Mouse (Mus musculus) hindbrain, embryonic 15.5 days (tissue): ENCODE measurements around the gene Zfp385b. TPM values are rescaled to one million over a fixed set of nuclear protein-coding genes. Genes with fewer than 3 reads are reported as not detected.
A peak's percentile ranks its signal among the peaks of the same experiment; 100 is the strongest.

Experiments used
- ATAC-seq: fragments of 200-750 bp; cut with Nextera tagmentation; 2 replicates; pipeline ENCODE4 v1.8.0; 2017; ENCODE audit warnings: low read depth, moderate number of reproducible peaks, moderate TSS enrichment; ENCODE audit not compliant: low FRiP score
- H3K27ac ChIP-seq: fragments of 300-500 bp; sonication (generic); replicated peaks from 2 replicates; pipeline ENCODE4 v1.5.1; 2015; ENCODE audit warnings: mild to moderate bottlenecking, inconsistent platforms
- H3K27me3 ChIP-seq: fragments of 300-500 bp; sonication (generic); 2 replicates; pipeline ENCODE4 v1.6.1; 2015; ENCODE audit warnings: control low read depth, inconsistent platforms
- H3K36me3 ChIP-seq: fragments of 300-500 bp; sonication (generic); 2 replicates; pipeline ENCODE4 v1.6.1; 2015; ENCODE audit warnings: control low read depth, inconsistent platforms
- H3K4me1 ChIP-seq: fragments of 300-500 bp; sonication (generic); replicated peaks from 2 replicates; pipeline ENCODE4 v1.6.1; 2015; ENCODE audit warnings: control low read depth, inconsistent platforms
- H3K4me2 ChIP-seq: fragments of 300-500 bp; sonication (generic); 2 replicates; pipeline ENCODE4 v1.6.1; 2015; ENCODE audit warnings: moderate library complexity, mild to moderate bottlenecking, inconsistent platforms
- H3K4me3 ChIP-seq: fragments of 300-500 bp; sonication (generic); 2 replicates; pipeline ENCODE4 v1.5.1; 2015; ENCODE audit warnings: mild to moderate bottlenecking, inconsistent platforms
- H3K9ac ChIP-seq: fragments of 300-500 bp; sonication (generic); 2 replicates; pipeline ENCODE4 v1.6.1; 2015; ENCODE audit warnings: inconsistent platforms
- H3K9me3 ChIP-seq: fragments of 300-500 bp; sonication (generic); 2 replicates; pipeline ENCODE4 v1.6.1; 2016; ENCODE audit warnings: control low read depth, inconsistent platforms
- WGBS: fragments of 180-500 bp; shearing (Covaris S2); methylation state at CpG from one replicate; pipeline ENCODE4 v1.1.7; 2015; 5-methylcytosine and 5-hydroxymethylcytosine counted together
- polyA plus RNA-seq: library from polyadenylated mRNA; unstranded; fragments of >200 nt; fragmentation: Nextera tagmentation; extraction: Ambion mirVana; gene quantifications from 2 replicates; pipeline ENCODE4 v1.2.1, GENCODE M21; 2015

Gene Zfp385b
- polyA plus RNA-seq, 1 experiment from 2014 or later: 12.9 TPM

GRCm38 (mm10) chr2:77500480-77500879, 319.0 kb downstream of the Zfp385b start:
- no peak overlapping the region for H3K9ac ChIP-seq
- no peak overlapping the region for H3K27ac ChIP-seq
- no peak overlapping the region for H3K4me3 ChIP-seq
- H3K36me3 ChIP-seq: no peaks in the 10 kb centered on the region
- no peaks in the 10 kb centered on the region for H3K9me3 ChIP-seq
- H3K4me1 ChIP-seq: no peaks in the 10 kb centered on the region
- H3K4me2 ChIP-seq: no peak overlapping the region
- 58% methylated on average over 6 of the region's 6 CpGs for WGBS
- H3K27me3 ChIP-seq: no peaks in the 10 kb centered on the region
- ATAC-seq: no peak

GRCm38 (mm10) chr2:77498379-77498778, 321.1 kb downstream of the Zfp385b start:
- no peaks in the 10 kb centered on the region for H3K27me3 ChIP-seq
- no peaks in the 10 kb centered on the region for H3K4me1 ChIP-seq
- no peak overlapping the region for H3K9ac ChIP-seq
- 80% methylated on average over 4 of the region's 4 CpGs for WGBS
- ATAC-seq: no peak
- H3K4me2 ChIP-seq: no peak overlapping the region
- H3K36me3 ChIP-seq: no peaks in the 10 kb centered on the region
- no peak overlapping the region for H3K4me3 ChIP-seq
- H3K27ac ChIP-seq: no peak overlapping the region
- no peaks in the 10 kb centered on the region for H3K9me3 ChIP-seq

GRCm38 (mm10) chr2:77497942-77498341, 321.5 kb downstream of the Zfp385b start:
- Histone ChIP-seq H3K27me3 (no peaks in the 10 kb centered on the region), H3K4me3 (no peak overlapping the region), H3K9ac (no peak overlapping the region), H3K4me1 (no peaks in the 10 kb centered on the region), H3K4me2 (no peak overlapping the region), H3K27ac (no peak overlapping the region), H3K9me3 (no peaks in the 10 kb centered on the region), H3K36me3 (no peaks in the 10 kb centered on the region)
- 87% methylated on average over 6 of the region's 6 CpGs for WGBS
- no peak for ATAC-seq

- WGBS: 90% methylated on average over 7 of the region's 7 CpGs
- Histone ChIP-seq H3K27me3 (no peaks in the 10 kb centered on the region), H3K36me3 (no peaks in the 10 kb centered on the region), H3K27ac (no peak overlapping the region), H3K4me2 (no peak overlapping the region), H3K4me3 (no peak overlapping the region), H3K9ac (no peak overlapping the region), H3K9me3 (no peaks in the 10 kb centered on the region), H3K4me1 (no peaks in the 10 kb centered on the region)
- no peak for ATAC-seq
These were observed 323.4 kb downstream of the Zfp385b start for GRCm38 (mm10) chr2:77496071-77496470.

GRCm38 (mm10) chr2:77495344-77495743, 324.1 kb downstream of the Zfp385b start:
- Histone ChIP-seq H3K4me1 (no peaks in the 10 kb centered on the region), H3K9ac (no peak overlapping the region), H3K4me3 (no peak overlapping the region), H3K36me3 (no peaks in the 10 kb centered on the region), H3K4me2 (no peak overlapping the region), H3K27ac (no peak overlapping the region), H3K9me3 (no peaks in the 10 kb centered on the region), H3K27me3 (no peaks in the 10 kb centered on the region)
- WGBS: 86% methylated on average over 4 of the region's 4 CpGs
- no peak for ATAC-seq

GRCm38 (mm10) chr2:77493695-77494094, 325.7 kb downstream of the Zfp385b start:
- Histone ChIP-seq H3K4me3 (no peak overlapping the region), H3K27me3 (no peaks in the 10 kb centered on the region), H3K27ac (no peak overlapping the region), H3K9ac (no peak overlapping the region), H3K36me3 (no peaks in the 10 kb centered on the region), H3K4me2 (no peak overlapping the region), H3K9me3 (no peaks in the 10 kb centered on the region), H3K4me1 (no peaks in the 10 kb centered on the region)
- 92% methylated on average over 8 of the region's 8 CpGs for WGBS
- ATAC-seq: no peak

GRCm38 (mm10) chr2:77487151-77487550, 332.3 kb downstream of the Zfp385b start:
- no peaks in the 10 kb centered on the region for H3K9me3 ChIP-seq
- H3K4me2 ChIP-seq: no peak overlapping the region
- H3K27me3 ChIP-seq: no peaks in the 10 kb centered on the region
- no peak overlapping the region for H3K4me3 ChIP-seq
- no peak overlapping the region for H3K9ac ChIP-seq
- WGBS: 93% methylated on average over 8 of the region's 8 CpGs
- ATAC-seq: no peak
- H3K36me3 ChIP-seq: no peaks in the 10 kb centered on the region
- no peak overlapping the region for H3K27ac ChIP-seq
- H3K4me1 ChIP-seq: no peaks in the 10 kb centered on the region

- Histone ChIP-seq H3K36me3 (no peaks in the 10 kb centered on the region), H3K4me3 (no peak overlapping the region), H3K27ac (no peak overlapping the region), H3K9ac (no peak overlapping the region), H3K27me3 (no peaks in the 10 kb centered on the region), H3K4me2 (no peak overlapping the region), H3K4me1 (no peaks in the 10 kb centered on the region), H3K9me3 (no peaks in the 10 kb centered on the region)
- WGBS: 87% methylated on average over 10 of the region's 10 CpGs
- no peak for ATAC-seq
These were observed 338.2 kb downstream of the Zfp385b start for GRCm38 (mm10) chr2:77481274-77481673.

- WGBS: 94% methylated on average over 10 of the region's 10 CpGs
- Histone ChIP-seq H3K4me3 (no peak overlapping the region), H3K9ac (no peak overlapping the region), H3K27me3 (no peaks in the 10 kb centered on the region), H3K4me1 (no peaks in the 10 kb centered on the region), H3K9me3 (no peaks in the 10 kb centered on the region), H3K27ac (no peak overlapping the region), H3K4me2 (no peak overlapping the region), H3K36me3 (0 out of 2 replicates have a peak, but pooled peaks cover 5% of the 10 kb centered on the region)
- ATAC-seq: no peak
These were observed 341.9 kb downstream of the Zfp385b start for GRCm38 (mm10) chr2:77477536-77477935.

- 80% methylated on average over 8 of the region's 8 CpGs for WGBS
- ATAC-seq: no peak
- H3K4me1 ChIP-seq: 0 out of 2 replicates have a peak, but pooled peaks cover 3% of the 10 kb centered on the region
- no peak overlapping the region for H3K4me2 ChIP-seq
- no peak overlapping the region for H3K27ac ChIP-seq
- H3K4me3 ChIP-seq: no peak overlapping the region
- no peaks in the 10 kb centered on the region for H3K9me3 ChIP-seq
- H3K36me3 ChIP-seq: 0 out of 2 replicates have a peak, but pooled peaks cover 5% of the 10 kb centered on the region
- H3K9ac ChIP-seq: no peak overlapping the region
- no peaks in the 10 kb centered on the region for H3K27me3 ChIP-seq
These were observed 343.0 kb downstream of the Zfp385b start for GRCm38 (mm10) chr2:77476444-77476843.

- no peaks in the 10 kb centered on the region for H3K27me3 ChIP-seq
- 50% methylated on average over 11 of the region's 11 CpGs for WGBS
- H3K27ac ChIP-seq: 0 out of 2 replicates have a peak overlapping the region, but pooled peaks have one; percentile 2
- H3K4me3 ChIP-seq: no peak overlapping the region
- 0 out of 2 replicates have a peak, but pooled peaks cover 3% of the 10 kb centered on the region for H3K4me1 ChIP-seq
- no peak overlapping the region for H3K4me2 ChIP-seq
- no peaks in the 10 kb centered on the region for H3K9me3 ChIP-seq
- no peak for ATAC-seq
- no peak overlapping the region for H3K9ac ChIP-seq
- H3K36me3 ChIP-seq: 0 out of 2 replicates have a peak, but pooled peaks cover 5% of the 10 kb centered on the region
These were observed 347.1 kb downstream of the Zfp385b start for GRCm38 (mm10) chr2:77472254-77472837.

- Histone ChIP-seq H3K4me1 (0 out of 2 replicates have a peak, but pooled peaks cover 3% of the 10 kb centered on the region), H3K4me2 (no peak overlapping the region), H3K4me3 (no peak overlapping the region), H3K27me3 (no peaks in the 10 kb centered on the region), H3K36me3 (0 out of 2 replicates have a peak, but pooled peaks cover 5% of the 10 kb centered on the region), H3K9me3 (no peaks in the 10 kb centered on the region), H3K9ac (no peak overlapping the region), H3K27ac (no peak overlapping the region)
- no peak for ATAC-seq
- 72% methylated on average over 7 of the region's 7 CpGs for WGBS
These were observed 348.7 kb downstream of the Zfp385b start for GRCm38 (mm10) chr2:77470716-77471115.

GRCm38 (mm10) chr2:77461413-77461812, 358.0 kb downstream of the Zfp385b start:
- no peak for ATAC-seq
- Histone ChIP-seq H3K4me3 (no peak overlapping the region), H3K27me3 (no peaks in the 10 kb centered on the region), H3K36me3 (no peaks in the 10 kb centered on the region), H3K4me2 (no peak overlapping the region), H3K9ac (no peak overlapping the region), H3K27ac (no peak overlapping the region), H3K4me1 (no peaks in the 10 kb centered on the region), H3K9me3 (no peaks in the 10 kb centered on the region)
- WGBS: 91% methylated on average over 10 of the region's 10 CpGs
